Mouse (Mus musculus): ENCODE measurements around the gene Wipf3.

The Wipf3 gene

DNA sequence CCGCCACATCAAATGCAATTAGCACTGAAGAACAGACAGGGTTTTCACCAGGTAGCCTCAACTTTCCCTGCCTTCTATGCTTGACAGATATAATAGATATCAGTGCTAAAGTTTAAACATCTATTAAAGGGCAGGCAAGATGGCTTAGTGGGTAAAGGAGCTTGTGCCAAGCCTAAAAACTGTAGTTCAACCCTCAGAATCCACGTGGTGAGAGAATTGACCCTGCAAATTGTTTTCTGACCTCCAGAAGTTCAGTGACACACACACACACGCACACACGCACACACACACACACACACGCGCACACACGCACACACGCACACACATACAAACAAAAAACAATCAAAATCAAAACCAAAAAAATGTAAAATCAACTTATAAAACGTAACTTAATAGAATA lies 2.8 kb downstream of the Wipf3 start:
- no peak for DNase-seq (ENCODE audit: low spot score in 2 of 2)

GRCm38 (mm10) chr6:54432806-54433545 lies 3.6 kb downstream of the Wipf3 start:
- DNase-seq (ENCODE audit: low spot score in 2 of 2) = no peak

DNA sequence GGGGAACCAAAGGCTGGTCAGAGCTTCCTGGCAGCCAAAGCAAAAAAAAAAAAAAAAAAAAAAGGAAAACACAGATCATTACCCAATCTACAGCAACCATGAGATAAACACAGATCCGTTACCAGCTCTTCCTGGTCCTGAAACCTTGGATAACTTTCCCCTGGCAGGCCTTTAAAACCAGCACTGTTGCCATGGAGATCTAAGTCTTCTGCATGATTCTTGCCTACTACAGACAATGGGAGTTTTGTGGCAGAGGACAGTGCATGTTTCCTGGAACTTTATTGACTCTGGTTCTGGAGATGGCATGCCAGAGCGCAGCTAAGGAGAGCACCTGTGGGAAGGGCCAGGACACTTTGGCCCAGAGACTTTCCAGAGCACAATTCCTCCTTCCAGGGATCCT lies 4.8 kb downstream of the Wipf3 start:
- DNase-seq (ENCODE audit: low spot score in 2 of 2) = no peak

DNA sequence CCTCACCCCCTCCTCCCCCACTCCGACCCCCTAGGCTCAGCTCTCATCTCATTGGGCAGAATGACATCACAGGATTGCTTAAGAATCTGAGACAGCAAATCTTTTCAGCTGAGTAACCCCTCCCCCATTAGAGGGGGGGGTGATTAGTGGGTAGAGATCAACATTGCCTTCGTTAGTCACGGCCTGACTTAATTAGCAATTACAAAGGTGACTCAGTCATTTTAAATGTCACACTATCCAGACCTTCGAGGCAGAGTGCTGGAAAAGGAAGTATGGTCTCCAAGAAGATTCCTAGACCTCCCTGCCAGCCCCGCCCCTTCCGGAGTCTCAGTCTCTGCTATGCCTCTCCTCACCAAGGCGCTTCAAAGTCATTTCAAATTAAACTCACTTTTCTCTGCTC lies 6.3 kb downstream of the Wipf3 start:
- DNase-seq (ENCODE audit: low spot score in 2 of 2) = no peak

GRCm38 (mm10) chr6:54436286-54436685 lies 6.9 kb downstream of the Wipf3 start:
- DNase-seq (ENCODE audit: low spot score in 2 of 2) = no peak

GRCm38 (mm10) chr6:54438510-54438909 lies 9.1 kb downstream of the Wipf3 start:
- DNase-seq (ENCODE audit: low spot score in 2 of 2) = no peak

DNA sequence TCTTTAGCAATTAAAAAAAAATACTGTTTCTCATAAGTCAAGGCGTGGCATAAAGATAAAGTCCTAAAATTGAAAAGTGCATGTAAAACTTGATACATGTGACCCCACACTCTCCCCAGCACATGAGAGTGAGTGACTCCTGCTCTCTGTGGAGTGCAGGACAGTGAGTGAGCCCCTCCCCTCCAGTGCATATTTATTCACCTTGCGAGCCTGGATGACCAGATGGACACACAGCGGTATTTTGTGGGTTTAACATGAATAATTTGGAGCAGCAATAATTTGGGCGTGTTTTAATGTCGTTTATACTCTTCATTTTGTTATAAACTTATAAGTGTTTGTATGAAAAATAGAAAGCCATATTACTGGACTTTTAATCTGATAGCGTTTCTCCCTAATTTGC lies 11.3 kb downstream of the Wipf3 start:
- no peak for DNase-seq (ENCODE audit: low spot score in 2 of 2)

DNA sequence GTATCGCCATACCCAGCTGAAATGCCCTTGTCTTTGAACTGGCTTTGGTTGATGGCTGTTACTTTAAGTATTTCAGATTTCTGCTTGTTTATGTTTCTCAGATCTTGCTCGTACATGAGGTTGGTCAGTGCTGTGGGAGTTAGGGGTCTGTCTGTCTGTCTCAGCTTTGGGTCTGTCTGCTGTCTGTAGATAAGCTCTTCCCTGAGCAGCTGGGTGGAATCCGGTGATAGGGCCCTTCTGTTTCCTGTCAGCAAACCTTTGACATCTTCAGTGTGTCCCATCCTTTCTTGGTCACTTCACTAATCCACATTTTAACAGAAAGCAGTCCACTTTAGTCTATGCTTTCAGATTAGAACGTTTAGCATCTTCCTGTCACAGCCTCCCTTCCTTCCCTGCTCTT lies 14.3 kb downstream of the Wipf3 start:
- DNase-seq (ENCODE audit: low spot score in 2 of 2) = no peak

DNA sequence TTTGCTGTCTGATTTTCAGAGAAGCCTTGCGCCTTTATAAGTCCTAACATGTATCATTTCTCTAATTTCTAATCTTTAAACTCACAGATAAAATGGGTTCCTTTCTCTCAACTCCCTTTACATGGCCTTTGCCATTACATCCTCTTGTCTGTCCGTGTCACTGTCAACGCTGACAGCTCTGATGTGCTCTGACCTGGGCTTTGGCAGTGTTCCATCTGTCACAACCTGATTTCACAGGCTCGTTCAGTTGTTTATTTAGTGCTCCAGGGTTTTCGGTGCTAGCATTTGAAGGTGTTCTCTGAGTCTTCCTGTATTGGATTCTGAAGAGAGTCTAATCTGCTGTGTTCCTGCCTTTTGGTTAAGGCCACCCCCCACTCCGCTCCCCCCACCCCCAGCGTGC lies 14.7 kb downstream of the Wipf3 start:
- DNase-seq (ENCODE audit: low spot score in 2 of 2) = no peak

GRCm38 (mm10) chr6:54445249-54445818 lies 15.9 kb downstream of the Wipf3 start:
- DNase-seq (ENCODE audit: low spot score in 2 of 2) = no peak

- DNase-seq (ENCODE audit: low spot score in 2 of 2) = no peak
Measured at GRCm38 (mm10) chr6:54447353-54447752, 17.9 kb downstream of the Wipf3 start.

- DNase-seq (ENCODE audit: low spot score in 2 of 2) = no peak
Measured at GRCm38 (mm10) chr6:54459661-54460060, 30.3 kb downstream of the Wipf3 start.

DNA sequence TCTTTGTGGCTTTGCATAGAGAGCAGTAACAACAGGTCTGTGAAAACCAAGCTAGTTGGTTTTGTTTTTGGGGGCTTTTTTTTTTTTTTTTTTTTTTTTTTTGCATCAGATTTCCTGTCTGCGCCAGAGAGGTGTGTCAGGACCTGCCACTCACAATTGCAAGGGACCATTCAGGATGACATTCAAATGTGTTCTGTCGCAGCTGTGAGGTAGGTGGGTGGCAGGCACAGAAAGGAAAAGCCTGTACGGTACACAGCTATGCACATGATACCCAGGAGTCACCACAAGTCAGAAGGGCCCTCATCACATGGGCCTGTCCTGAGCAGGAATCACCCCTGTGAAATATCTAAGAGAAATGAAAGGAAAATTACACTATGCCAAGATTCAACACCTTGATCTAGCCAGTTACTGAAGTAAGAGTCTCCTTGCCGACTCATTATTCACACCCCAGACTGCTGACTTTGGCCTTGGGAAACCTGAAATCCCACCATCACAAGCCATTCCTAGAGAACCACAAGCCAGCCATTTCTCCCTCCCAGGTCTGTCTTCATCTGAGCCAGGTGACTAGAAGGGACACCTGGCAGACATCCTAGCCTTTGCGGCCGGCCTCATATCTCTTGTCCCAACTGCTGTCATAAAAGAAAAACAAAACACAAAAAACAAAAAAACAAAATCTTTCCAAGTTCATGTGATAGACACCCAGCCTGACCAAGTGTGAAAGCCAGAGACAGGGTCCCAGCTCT lies 30.9 kb downstream of the Wipf3 start:
- DNase-seq (ENCODE audit: low spot score in 2 of 2) = no peak

DNA sequence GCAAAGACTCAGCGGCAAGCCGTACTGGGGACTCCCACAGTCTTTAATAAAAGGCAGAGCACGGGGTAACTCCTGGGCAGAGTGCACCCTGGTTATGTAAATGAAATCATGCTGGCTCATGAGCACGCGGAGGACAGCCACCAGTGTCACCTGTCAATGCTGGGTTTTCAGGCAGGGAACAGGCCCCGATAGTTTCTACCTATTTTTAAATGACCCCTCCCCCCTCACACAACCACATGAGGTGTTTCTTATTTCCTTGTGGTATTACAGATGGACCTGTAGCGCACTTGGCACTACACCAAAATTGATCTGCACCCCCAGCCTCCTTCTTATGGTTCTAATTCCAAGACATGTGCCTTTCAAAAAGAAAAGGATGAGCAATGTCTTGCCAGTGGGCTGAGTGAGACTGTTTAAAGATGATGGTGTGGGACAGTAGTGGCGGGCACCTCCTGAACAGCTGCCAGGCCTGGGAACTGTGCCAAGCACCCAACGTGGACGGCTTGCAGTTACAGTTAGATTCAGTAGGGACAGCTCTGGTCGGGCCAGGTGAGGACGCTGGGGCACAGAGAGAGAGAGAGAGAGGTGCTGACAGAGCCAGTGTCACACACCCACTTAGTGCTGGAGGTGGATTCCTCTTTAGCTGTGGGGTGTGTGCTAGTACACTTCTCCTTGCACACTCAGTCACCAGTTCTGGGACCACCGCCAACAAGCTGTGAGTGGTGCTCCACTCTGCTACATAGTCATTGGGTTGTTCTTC lies 31.7 kb downstream of the Wipf3 start:
- DNase-seq (ENCODE audit: low spot score in 2 of 2) = no peak

DNA sequence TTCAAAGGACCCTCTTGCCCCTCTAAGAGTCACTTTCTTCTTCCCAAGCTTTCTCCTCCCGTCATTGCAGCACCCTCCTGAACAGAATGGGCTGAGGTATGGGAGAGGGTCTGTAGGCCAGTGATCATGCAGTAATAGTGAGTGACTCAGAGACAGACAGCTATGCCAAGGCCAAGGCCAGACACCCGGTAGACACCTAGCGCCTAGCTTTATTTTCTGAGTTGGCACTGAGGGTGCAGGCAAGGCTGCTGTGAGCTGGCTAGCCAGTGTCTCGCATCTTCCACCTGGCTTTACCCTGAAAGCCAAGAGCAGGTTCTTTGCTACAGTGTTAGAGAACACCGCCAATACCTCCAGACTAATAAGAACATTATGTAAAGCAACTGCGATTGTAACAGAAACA lies 33.4 kb downstream of the Wipf3 start:
- DNase-seq (ENCODE audit: low spot score in 2 of 2) = no peak

DNA sequence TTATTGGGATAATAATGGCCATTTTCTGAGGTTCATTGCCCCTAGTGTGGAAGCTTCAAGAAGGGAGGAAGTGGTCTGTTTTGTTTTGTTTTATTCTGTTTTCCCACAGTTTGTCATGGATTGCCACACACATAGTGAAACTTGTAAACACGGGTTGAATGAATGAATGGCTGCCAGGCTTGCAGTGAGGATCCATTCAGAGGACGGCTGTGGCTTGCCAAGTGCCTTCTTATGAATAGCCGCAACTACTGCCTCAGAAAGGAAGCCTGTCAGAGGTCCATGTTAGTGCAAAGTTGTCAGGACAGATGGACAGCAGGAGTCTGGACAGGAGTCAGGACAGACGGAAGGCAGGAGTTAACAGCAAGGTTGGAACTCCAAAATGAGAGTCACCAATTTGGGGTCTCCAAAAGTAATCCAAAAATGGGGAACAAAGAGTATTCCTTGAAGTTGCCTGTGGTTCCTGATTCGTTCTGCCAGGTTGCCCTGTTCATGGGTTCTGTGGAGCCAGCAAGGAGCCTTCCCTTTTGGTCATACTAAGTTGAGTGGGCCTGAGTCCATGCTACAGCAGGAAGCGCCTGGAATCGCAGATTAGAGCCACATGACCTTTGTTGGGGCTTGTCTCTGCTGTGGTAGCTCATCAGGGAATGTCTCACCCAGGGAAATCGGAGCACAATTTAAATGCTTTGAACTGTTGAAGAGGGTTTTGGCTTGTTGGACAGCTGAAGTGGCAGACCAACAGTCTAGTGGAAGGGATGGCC lies 34.5 kb downstream of the Wipf3 start:
- no peak for DNase-seq (ENCODE audit: low spot score in 2 of 2)

GRCm38 (mm10) chr6:54464926-54465325 lies 35.5 kb downstream of the Wipf3 start:
- no peak for DNase-seq (ENCODE audit: low spot score in 2 of 2)

DNA sequence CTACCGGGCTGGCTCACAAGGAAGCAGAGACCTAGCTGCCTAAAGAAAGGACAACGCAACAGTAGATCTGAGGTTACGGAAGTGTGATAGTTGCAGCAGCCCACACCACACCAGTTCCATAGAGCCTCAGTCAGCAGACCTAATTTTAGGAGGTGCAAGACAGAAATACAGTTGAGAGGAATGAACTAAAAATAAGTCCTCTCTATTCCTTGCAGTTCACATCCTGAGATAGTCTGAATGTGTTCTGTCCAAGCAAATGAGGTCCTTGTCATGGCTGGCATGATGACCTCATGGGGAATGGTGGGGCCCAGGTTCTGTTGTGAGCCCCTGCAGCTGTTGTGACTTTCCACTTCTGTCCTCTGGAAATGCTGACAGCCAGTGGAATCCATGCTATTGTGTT lies 38.0 kb downstream of the Wipf3 start:
- DNase-seq (ENCODE audit: low spot score in 2 of 2) = no peak

DNA sequence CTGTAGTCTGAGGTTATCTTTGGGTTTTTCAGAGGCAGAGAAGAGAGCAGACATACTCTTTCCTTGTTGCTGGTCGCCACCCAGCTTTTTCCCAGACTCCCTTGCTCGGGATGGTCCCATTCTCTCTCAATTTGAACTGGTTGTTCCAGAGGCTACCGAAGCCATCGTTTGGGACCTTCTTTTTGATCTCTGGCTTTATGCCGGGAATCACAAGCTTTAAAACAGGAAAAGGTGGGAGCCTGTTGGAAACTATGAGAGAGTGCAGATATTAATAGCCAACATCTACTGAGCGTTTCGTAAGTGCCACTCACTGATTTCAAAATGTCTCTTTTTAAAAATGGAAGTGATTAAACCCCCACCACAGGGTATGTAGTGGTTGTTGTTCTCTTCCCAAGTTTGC lies 42.5 kb downstream of the Wipf3 start:
- no peak for DNase-seq (ENCODE audit: low spot score in 2 of 2)

DNA sequence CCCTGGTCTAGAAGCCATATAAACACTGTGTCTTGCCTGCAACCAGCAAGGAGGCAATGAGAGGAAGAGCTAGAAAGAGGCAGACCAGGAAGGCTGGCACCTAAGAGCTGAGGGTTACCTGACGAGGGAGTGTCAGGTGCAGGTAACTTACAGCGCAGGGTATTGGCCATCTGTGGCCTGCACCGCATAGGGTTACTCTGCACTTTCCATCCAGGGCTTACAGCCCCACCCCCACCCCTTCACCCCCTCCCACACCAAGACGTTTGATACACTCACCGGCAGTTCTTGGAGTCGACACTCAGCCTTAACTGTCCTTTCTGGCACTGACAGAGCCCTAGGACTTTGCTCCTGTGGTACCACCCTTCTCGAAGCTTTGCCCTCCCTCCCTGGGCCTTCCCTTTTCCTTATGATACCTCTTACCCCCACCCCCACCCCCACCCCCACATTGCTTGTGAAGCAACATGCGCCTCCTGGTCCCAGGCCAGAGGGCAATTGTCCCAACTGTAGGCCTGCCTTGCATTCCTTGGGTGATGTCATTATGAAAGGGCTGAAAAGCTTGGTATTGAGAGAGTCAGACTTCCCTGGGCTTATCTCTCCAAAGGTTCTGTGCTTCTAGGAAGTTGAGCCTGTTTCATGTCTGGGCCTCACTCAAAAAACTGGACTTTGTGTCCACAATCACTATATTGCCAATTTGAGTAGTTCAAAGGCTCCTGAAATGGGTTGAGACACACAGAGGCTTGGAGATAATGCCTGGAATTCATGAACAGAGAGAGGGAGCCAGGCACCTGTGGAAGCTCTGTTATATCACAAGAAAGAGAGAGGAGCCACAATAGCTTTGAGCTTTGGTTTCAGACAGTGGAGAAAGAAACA lies 43.7 kb downstream of the Wipf3 start:
- no peak for DNase-seq (ENCODE audit: low spot score in 2 of 2)

All from spleen, postnatal 36 days (tissue).